Mouse (Mus musculus) liver, postnatal 0 days (tissue): ENCODE measurements around the gene Slc24a1. TPM values are rescaled to one million over a fixed set of nuclear protein-coding genes. Genes with fewer than 3 reads are reported as not detected.

Experiments used
- ATAC-seq: fragments of 200-750 bp; cut with Nextera tagmentation; 2 replicates; pipeline ENCODE4 v1.8.0; 2017; ENCODE audit warnings: mild to moderate bottlenecking, moderate library complexity
- DNase-seq: peaks from one replicate; pipeline ENCODE4 v3.0.0-alpha.2; 2016
- H3K27ac ChIP-seq: fragments of 300-500 bp; sonication (generic); 2 replicates; pipeline ENCODE4 v1.5.1; 2014; ENCODE audit warnings: antibody characterized with exemption, moderate library complexity, mild to moderate bottlenecking, low read depth
- H3K27me3 ChIP-seq: fragments of 300-500 bp; sonication (generic); 2 replicates; pipeline ENCODE4 v1.6.1; 2014; ENCODE audit warnings: low read length, control low read depth, mixed read lengths; ENCODE audit not compliant: insufficient read depth
- H3K36me3 ChIP-seq: fragments of 300-500 bp; sonication (generic); replicated peaks from 2 replicates; pipeline ENCODE4 v1.6.1; 2014; ENCODE audit warnings: mild to moderate bottlenecking, control low read depth, low read length, moderate library complexity, mixed read lengths; ENCODE audit not compliant: insufficient read depth
- H3K4me1 ChIP-seq: fragments of 300-500 bp; sonication (generic); 2 replicates; pipeline ENCODE4 v1.6.1; 2014; ENCODE audit warnings: antibody characterized with exemption, mild to moderate bottlenecking, control low read depth; ENCODE audit not compliant: insufficient read depth
- H3K4me2 ChIP-seq: fragments of 300-500 bp; sonication (generic); 2 replicates; pipeline ENCODE4 v1.6.1; 2014; ENCODE audit warnings: low read depth, mild to moderate bottlenecking, low read length, moderate library complexity, mixed read lengths
- H3K4me3 ChIP-seq: fragments of 300-500 bp; sonication (generic); 2 replicates; pipeline ENCODE4 v1.5.1; 2014; ENCODE audit warnings: low read depth, low read length
- H3K9ac ChIP-seq: fragments of 300-500 bp; sonication (generic); replicated peaks from 2 replicates; pipeline ENCODE4 v1.6.1; 2014; ENCODE audit warnings: mild to moderate bottlenecking, moderate library complexity
- H3K9me3 ChIP-seq: fragments of 300-500 bp; sonication (generic); 2 replicates; pipeline ENCODE4 v1.6.1; 2016; ENCODE audit warnings: mild to moderate bottlenecking, control low read depth, low read length, mixed read lengths
- CTCF ChIP-seq: sonication (generic); IDR thresholded peaks from 2 replicates; pipeline ENCODE4 v1.5.1; 2016; ENCODE audit warnings: antibody characterized with exemption, low read depth
- EP300 ChIP-seq: IDR thresholded peaks from 2 replicates; pipeline ENCODE4 v1.6.1; 2016; ENCODE audit warnings: antibody characterized with exemption, low read depth, mild to moderate bottlenecking
- WGBS: fragments of 180-500 bp; shearing (Covaris S2); extraction: QIAGEN DNeasy Blood & Tissue Kit; methylation state at CpG from one replicate; pipeline ENCODE4 v1.1.7; 2014; ENCODE audit not compliant: insufficient replicate concordance; 5-methylcytosine and 5-hydroxymethylcytosine counted together
- polyA plus RNA-seq: library from polyadenylated mRNA; unstranded; fragments of >200 nt; fragmentation: Nextera tagmentation; extraction: Ambion mirVana; gene quantifications from 2 replicates; pipeline ENCODE4 v1.2.1, GENCODE M21; 2015

Gene Slc24a1
- polyA plus RNA-seq, 1 experiment from 2014 or later, result 0.04 TPM

DNA sequence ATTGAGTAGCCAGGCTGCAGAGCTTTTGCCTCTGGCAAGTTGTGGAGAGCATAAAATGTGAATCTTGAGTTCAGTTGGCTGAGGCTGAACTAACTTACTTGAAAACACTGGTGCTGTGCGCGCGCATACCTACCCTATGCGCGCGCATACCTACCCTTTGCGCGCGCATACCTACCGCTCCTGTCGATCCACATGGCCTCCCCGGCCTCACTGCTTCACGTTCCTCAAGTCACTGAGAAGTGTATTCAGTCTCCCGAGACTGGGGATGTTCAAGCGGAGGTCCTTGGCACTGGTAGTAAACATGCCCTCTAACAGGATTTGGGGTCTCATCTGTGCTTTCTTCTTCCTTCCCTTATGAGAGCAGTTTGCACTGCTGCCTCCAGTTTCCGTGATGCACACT lies 32.8 kb downstream of the Slc24a1 start:
- 42% methylated on average over 16 of the region's 16 CpGs for WGBS
- peak overlapping the region; percentile 22; the same call in 1 of the 2 replicates for H3K4me3 ChIP-seq
- no peak overlapping the region for H3K9ac ChIP-seq
- peak overlapping the region; percentile 45 for H3K4me2 ChIP-seq
- H3K36me3 ChIP-seq, result peaks cover 67% of the 10 kb centered on the region
- H3K9me3 ChIP-seq, result no peaks in the 10 kb centered on the region
- no peaks in the 10 kb centered on the region for H3K4me1 ChIP-seq
- TF ChIP-seq EP300, result no peak
- no peak for TF ChIP-seq CTCF
- H3K27ac ChIP-seq, result no peak overlapping the region
- H3K27me3 ChIP-seq, result no peaks in the 10 kb centered on the region
- ATAC-seq (no peak; the same call in 1 of the 2 replicates), DNase-seq (no peak)

DNA sequence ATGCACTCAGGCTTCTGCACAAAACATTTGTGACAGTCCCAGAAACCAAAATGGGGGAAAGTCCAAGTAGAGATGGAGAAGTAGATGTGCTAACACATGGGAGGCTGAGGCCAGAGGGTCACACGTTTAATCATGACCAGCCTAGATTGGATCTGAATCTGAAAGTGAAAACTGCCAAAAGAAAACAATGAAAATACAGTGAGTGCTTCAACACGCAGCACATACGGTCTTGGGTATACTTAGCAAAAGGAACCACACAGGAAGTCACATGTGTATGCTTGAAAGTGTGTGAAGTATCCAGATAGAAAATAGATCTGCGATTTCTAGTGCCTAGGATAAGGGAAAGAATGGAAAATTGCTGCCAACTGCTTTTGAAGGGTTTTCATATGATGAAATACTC lies 36.8 kb downstream of the Slc24a1 start:
- WGBS, result 34% methylated on average over 4 of the region's 4 CpGs
- Histone ChIP-seq H3K27me3 (no peaks in the 10 kb centered on the region), H3K4me1 (no peaks in the 10 kb centered on the region), H3K4me2 (no peak overlapping the region), H3K9me3 (no peaks in the 10 kb centered on the region), H3K4me3 (no peak overlapping the region), H3K27ac (no peak overlapping the region), H3K36me3 (peaks cover 80% of the 10 kb centered on the region), H3K9ac (no peak overlapping the region)
- ATAC-seq (no peak), DNase-seq (no peak)
- TF ChIP-seq CTCF (no peak), EP300 (no peak)

DNA sequence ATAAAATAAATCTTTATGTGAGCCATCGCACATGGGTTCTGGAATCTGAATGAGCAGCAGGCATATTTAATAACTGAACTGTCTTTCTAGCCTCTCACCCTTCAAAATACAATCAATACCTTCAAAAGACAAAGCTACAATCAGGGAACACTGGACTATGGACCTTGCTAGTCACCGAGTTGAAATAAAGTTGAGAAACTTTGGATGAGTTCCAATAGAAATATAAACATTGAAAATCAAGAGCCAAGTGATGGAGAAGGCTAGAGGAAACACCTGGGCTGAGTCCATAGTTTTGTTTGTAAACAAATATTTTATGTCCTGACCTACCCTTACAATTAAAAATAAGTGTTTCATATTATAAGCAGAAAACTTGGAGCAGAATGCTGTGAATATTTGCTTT lies 37.4 kb downstream of the Slc24a1 start:
- ATAC-seq (peak; percentile 85), DNase-seq (no peak)
- Histone ChIP-seq H3K4me3 (no peak overlapping the region), H3K27ac (peak overlapping the region; percentile 86), H3K27me3 (no peaks in the 10 kb centered on the region), H3K4me2 (no peak overlapping the region), H3K9me3 (no peaks in the 10 kb centered on the region), H3K4me1 (no peaks in the 10 kb centered on the region), H3K9ac (no peak overlapping the region), H3K36me3 (peaks cover 81% of the 10 kb centered on the region)
- no peak for TF ChIP-seq EP300
- TF ChIP-seq CTCF, result no peak
- 81% methylated on average over 2 of the region's 2 CpGs for WGBS

DNA sequence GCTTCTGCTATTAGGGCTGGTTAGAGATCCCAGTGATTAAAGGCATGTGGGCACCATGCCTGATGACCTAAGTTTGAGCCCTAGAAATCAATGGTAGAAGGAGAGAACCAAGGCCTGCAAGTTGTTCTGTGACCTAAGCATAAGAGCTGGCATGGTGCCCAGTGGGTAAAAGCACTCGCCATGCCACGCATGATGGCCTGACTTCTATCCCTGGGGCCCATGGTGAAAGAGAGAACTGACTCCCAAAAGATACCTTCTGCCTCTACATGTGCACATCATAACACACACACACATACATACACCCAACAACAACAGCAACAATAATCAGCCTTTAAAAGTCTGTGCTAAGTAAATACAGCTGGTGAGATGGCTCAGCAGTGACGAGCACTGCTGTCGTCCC lies 38.0 kb downstream of the Slc24a1 start:
- peak overlapping the region; percentile 86 for H3K27ac ChIP-seq
- H3K27me3 ChIP-seq, result no peaks in the 10 kb centered on the region
- peaks cover 79% of the 10 kb centered on the region for H3K36me3 ChIP-seq
- peak; percentile 27 for DNase-seq
- TF ChIP-seq CTCF (no peak), EP300 (no peak)
- 85% methylated on average over 4 of the region's 4 CpGs for WGBS
- H3K9ac ChIP-seq, result no peak overlapping the region
- H3K4me2 ChIP-seq, result no peak overlapping the region
- no peaks in the 10 kb centered on the region for H3K4me1 ChIP-seq
- peak; percentile 33; the same call in 1 of the 2 replicates for ATAC-seq
- H3K9me3 ChIP-seq, result no peaks in the 10 kb centered on the region
- H3K4me3 ChIP-seq, result no peak overlapping the region

DNA sequence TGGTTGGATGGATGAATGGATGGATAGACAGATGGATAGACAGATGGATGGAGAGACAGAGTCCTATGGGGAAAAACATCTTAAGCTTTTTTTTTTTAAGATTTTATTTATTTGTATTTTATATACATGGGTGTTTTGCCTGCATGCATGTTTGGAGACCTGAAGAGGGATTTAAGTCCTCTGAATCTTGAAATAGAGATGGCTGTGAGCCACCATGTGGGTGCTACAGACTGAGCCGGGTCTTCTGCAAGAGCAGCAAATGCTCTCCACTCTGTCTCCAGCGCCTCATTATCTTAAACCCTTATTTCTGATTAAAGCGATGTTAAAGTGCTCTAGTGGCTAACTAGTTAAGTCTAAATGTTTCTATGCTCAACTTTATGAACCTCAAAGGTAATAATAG lies 44.0 kb downstream of the Slc24a1 start:
- peaks cover 78% of the 10 kb centered on the region for H3K36me3 ChIP-seq
- no peaks in the 10 kb centered on the region for H3K4me1 ChIP-seq
- no peaks in the 10 kb centered on the region for H3K9me3 ChIP-seq
- no peak overlapping the region for H3K4me3 ChIP-seq
- H3K4me2 ChIP-seq, result no peak overlapping the region
- no peak for TF ChIP-seq EP300
- no peak for TF ChIP-seq CTCF
- DNase-seq (no peak), ATAC-seq (no peak)
- 93% methylated on average over 3 of the region's 3 CpGs for whole genome bisulfite sequencing
- H3K27ac ChIP-seq, result no peak overlapping the region
- H3K27me3 ChIP-seq, result no peaks in the 10 kb centered on the region
- H3K9ac ChIP-seq, result no peak overlapping the region

DNA sequence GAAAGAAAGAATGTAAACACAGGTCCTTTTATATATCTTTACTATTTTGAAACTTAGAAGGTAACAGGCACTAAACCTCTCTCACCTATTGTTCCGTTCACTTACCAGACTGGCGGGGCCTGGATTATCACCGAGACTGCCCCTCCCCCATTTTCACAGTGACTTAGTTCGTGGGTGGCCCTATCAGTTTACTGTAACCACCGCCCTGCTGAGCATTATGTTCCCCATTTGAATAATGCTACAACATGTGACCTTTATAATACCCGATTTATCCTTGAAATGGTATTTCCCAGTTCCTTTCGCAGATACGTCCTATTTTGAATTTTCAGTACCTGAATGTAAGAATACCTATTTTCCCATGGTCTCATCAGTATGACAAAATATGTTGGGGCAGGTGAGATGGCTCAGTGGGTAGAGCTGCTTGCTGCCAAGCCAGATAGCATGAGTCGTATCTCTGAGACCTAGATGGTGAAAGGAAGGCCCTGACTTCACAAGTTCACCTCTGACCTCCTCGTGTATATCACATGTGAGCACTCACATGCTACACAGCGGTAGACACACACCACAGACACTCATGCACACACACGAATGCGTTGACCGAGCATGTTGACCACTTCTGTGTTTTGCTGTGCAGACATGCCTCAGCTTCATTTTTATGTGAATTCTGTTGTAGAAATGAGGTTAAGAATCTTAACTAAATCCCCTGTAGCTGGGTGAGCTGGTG lies 46.3 kb downstream of the Slc24a1 start:
- Histone ChIP-seq H3K27ac (no peak overlapping the region), H3K36me3 (peaks cover 73% of the 10 kb centered on the region), H3K9me3 (no peaks in the 10 kb centered on the region), H3K27me3 (no peaks in the 10 kb centered on the region), H3K4me2 (no peak overlapping the region), H3K4me3 (no peak overlapping the region), H3K9ac (no peak overlapping the region), H3K4me1 (no peaks in the 10 kb centered on the region)
- WGBS, result 88% methylated on average over 14 of the region's 14 CpGs
- no peak for ATAC-seq
- DNase-seq, result no peak
- TF ChIP-seq EP300, result no peak
- no peak for TF ChIP-seq CTCF
